Mouse (Mus musculus): Measurements from ENCODE around the gene C1qtnf2. TPM values are rescaled to one million over a fixed set of nuclear protein-coding genes. Genes with fewer than 3 reads are reported as not detected.

The C1qtnf2 gene
- polyA plus RNA-seq, 1 experiment, result 15.3 TPM

- DNase-seq, result no peak
- Histone ChIP-seq H3K4me3 (ENCODE audit: insufficient read depth, low read depth, low read length) (no peak overlapping the region), H3K36me3 (ENCODE audit: control insufficient read depth, insufficient read depth, low read length) (no peaks in the 10 kb centered on the region), H3K4me1 (ENCODE audit: control insufficient read depth, insufficient read depth, low read length) (no peaks in the 10 kb centered on the region), H3K27ac (ENCODE audit: insufficient read depth, low read depth, low read length) (no peak overlapping the region), H3K27me3 (replicated peaks; ENCODE audit: control insufficient read depth, insufficient read depth, low read length) (no peaks in the 10 kb centered on the region)
- WGBS, result 77% methylated on average over 5 of the region's 5 CpGs
- TF ChIP-seq POLR2A (IDR thresholded peaks at IDR 0.05; ENCODE audit: low read depth, low read length) (no peak), CTCF (conservative IDR thresholded peaks at IDR 0.05; ENCODE audit: insufficient read depth, insufficient read length, low read depth, low read length) (no peak)
Measured at GRCm38 (mm10) chr11:43531619-43532018, 57.5 kb downstream of the C1qtnf2 start.

- H3K4me1 ChIP-seq (ENCODE audit: control insufficient read depth, insufficient read depth, low read length), result no peaks in the 10 kb centered on the region
- no peaks in the 10 kb centered on the region for H3K36me3 ChIP-seq (ENCODE audit: control insufficient read depth, insufficient read depth, low read length)
- WGBS, result 59% methylated on average over 6 of the region's 6 CpGs
- peak; percentile 11 for DNase-seq
- no peaks in the 10 kb centered on the region for H3K27me3 ChIP-seq (replicated peaks; ENCODE audit: control insufficient read depth, insufficient read depth, low read length)
- TF ChIP-seq POLR2A (IDR thresholded peaks at IDR 0.05; ENCODE audit: low read depth, low read length) (no peak), CTCF (conservative IDR thresholded peaks at IDR 0.05; ENCODE audit: insufficient read depth, insufficient read length, low read depth, low read length) (no peak)
- H3K27ac ChIP-seq (ENCODE audit: insufficient read depth, low read depth, low read length), result no peak overlapping the region
- H3K4me3 ChIP-seq (ENCODE audit: insufficient read depth, low read depth, low read length), result no peak overlapping the region
Measured at GRCm38 (mm10) chr11:43537074-43537473, 63.0 kb downstream of the C1qtnf2 start.

- 66% methylated on average over 6 of the region's 6 CpGs for WGBS
- TF ChIP-seq POLR2A (IDR thresholded peaks at IDR 0.05; ENCODE audit: low read depth, low read length) (no peak), CTCF (conservative IDR thresholded peaks at IDR 0.05; ENCODE audit: insufficient read depth, insufficient read length, low read depth, low read length) (no peak)
- Histone ChIP-seq H3K27me3 (replicated peaks; ENCODE audit: control insufficient read depth, insufficient read depth, low read length) (no peaks in the 10 kb centered on the region), H3K4me1 (ENCODE audit: control insufficient read depth, insufficient read depth, low read length) (no peaks in the 10 kb centered on the region), H3K36me3 (ENCODE audit: control insufficient read depth, insufficient read depth, low read length) (no peaks in the 10 kb centered on the region), H3K4me3 (ENCODE audit: insufficient read depth, low read depth, low read length) (no peak overlapping the region), H3K27ac (ENCODE audit: insufficient read depth, low read depth, low read length) (no peak overlapping the region)
- no peak for DNase-seq
Measured at GRCm38 (mm10) chr11:43539863-43540262, 65.8 kb downstream of the C1qtnf2 start.

Other genes starting within 250 kb of the C1qtnf2 start
- 33.6 and 45.4 TPM in 2 replicates for gene Pttg1, start 48.0 kb upstream of the C1qtnf2 start, polyA plus RNA-seq (2012; rRNA removed)
- 3.4 and 5.5 TPM in 2 replicates for gene Slu7, start 40.5 kb upstream of the C1qtnf2 start, polyA plus RNA-seq (2012; rRNA removed)
- gene Ccnjl, start 54.5 kb downstream of the C1qtnf2 start, polyA plus RNA-seq (2012; rRNA removed), result 1.0 and 1.1 TPM in 2 replicates
- gene 4933415A04Rik, start 112.8 kb downstream of the C1qtnf2 start, polyA plus RNA-seq (2012; rRNA removed), result 0.24 and 0.30 TPM in 2 replicates
- gene Fabp6, start 127.3 kb downstream of the C1qtnf2 start, polyA plus RNA-seq (2012; rRNA removed), result not detected in 2 replicates
- gene Pwwp2a, start 207.7 kb downstream of the C1qtnf2 start, polyA plus RNA-seq (2012; rRNA removed), result 10.8 and 12.1 TPM in 2 replicates

Data from kidney, adult 2 months (tissue).